Mouse (Mus musculus): Measurements from ENCODE around the gene Efna5. TPM values are rescaled to one million over a fixed set of nuclear protein-coding genes. Genes with fewer than 3 reads are reported as not detected.

The Efna5 gene
- total RNA-seq, 2 experiments from 2014 or later = 22.1 to 26.5 TPM

GRCm38 (mm10) chr17:62862298-62862999 is 18.7 kb downstream of the Efna5 start:
- peak; percentile 11 to 31 for DNase-seq
- intact Hi-C loops (cut with DNase I) = no loop called here

DNA sequence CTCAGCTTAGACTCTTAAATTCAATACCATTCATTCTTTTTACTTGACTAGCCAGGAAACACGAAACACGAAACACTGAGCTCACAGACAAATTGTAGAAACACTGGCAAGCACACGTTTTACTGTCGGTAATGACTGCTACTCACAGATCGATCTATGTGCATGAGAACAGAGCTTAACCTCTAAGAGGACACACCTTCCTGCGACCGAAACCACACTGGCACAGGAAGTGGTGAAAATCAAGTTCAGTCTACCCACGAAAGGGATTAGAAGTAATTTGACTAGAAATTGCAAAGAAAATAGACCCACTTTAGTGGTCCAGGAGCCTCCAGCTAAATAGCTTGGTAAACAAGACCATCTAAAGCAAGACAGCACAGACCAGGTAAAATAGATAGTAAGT is 23.8 kb downstream of the Efna5 start:
- intact Hi-C loops (cut with DNase I) = no loop called here
- no peak for DNase-seq

DNA sequence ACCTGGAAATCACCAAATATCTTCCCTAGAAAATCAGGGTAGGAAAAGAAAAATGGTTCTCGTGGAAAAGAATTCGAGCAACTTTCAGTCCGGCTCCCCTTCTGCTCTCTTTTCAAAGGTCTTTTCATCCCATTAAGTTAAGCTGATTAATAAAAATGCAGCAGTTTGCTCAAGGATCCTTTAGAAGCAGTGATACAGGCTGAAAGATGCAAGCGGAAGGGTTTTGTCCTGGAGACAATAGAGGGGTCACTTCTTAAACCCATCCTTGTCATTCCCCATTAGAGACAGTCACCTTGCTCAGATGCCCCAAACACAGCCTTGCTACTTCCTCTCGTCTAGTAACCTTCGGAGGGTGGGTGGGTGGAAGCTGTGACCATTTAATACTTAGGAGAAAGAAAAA is 27.4 kb downstream of the Efna5 start:
- no peak for DNase-seq
- intact Hi-C loops (cut with DNase I) = no loop called here

GRCm38 (mm10) chr17:62852822-62853608 is 28.1 kb downstream of the Efna5 start:
- DNase-seq = no peak
- intact Hi-C loops (cut with DNase I) = no loop called here

DNA sequence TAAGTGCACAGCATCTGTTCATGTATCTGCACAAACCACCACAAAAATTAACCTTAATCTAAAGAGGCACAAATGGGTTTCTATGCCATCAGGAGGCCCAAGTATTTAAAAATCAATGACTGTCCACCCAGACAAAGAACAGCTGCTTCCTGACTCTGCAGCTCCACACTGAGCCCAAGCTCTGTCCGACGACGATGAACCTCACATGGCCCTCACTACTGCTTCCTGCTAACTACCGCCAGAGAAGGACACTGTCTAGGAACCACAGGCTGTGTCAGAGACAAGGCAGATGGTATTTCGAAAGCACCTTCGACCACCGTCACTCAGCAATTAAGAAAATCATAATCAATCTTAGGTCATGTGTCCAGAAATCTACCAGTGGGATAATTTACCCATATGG is 29.8 kb downstream of the Efna5 start:
- intact Hi-C loops (cut with DNase I) = no loop called here
- no peak for DNase-seq

- DNase-seq = no peak
- intact Hi-C loops (cut with DNase I) = no loop called here
Measured at GRCm38 (mm10) chr17:62850603-62851002, 30.5 kb downstream of the Efna5 start.

- intact Hi-C loops (cut with DNase I) = no loop called here
- no peak for DNase-seq
Measured at GRCm38 (mm10) chr17:62849676-62850075, 31.4 kb downstream of the Efna5 start.

DNA sequence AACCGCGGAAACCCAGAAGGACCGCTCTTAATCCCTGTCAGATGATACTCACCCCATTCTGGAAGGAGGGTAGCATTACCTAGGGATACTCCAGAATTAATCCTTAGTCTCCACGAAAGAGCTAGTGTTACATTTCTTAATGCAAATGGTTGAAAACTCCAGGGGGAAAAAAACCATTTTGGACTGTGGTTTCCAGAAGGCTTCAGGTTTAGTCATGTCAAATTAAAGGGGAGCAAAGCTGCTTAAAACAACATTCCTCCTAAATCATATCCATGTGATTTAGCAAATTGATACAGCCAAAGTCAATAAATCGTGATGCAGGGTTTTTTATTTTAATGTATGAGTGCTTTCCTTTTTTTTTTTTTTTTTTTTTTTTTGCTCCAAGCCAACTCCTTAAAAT is 35.5 kb downstream of the Efna5 start:
- intact Hi-C loops (cut with DNase I) = no loop called here

GRCm38 (mm10) chr17:62844329-62844728 is 36.8 kb downstream of the Efna5 start:
- intact Hi-C loops (cut with DNase I) = no loop called here
- DNase-seq = no peak

More for the DNA sequence above, 35.5 kb downstream of the Efna5 start:
- no peak for DNase-seq

- no peak for DNase-seq
- intact Hi-C loops (cut with DNase I) = no loop called here
Measured at GRCm38 (mm10) chr17:62837336-62837735, 43.8 kb downstream of the Efna5 start.

- no peak for DNase-seq
Measured at GRCm38 (mm10) chr17:62836598-62837106, 44.5 kb downstream of the Efna5 start.

GRCm38 (mm10) chr17:62832550-62833127 is 48.5 kb downstream of the Efna5 start:
- intact Hi-C loops (cut with DNase I) = no loop called here
- DNase-seq = no peak

More at GRCm38 (mm10) chr17:62836598-62837106, 44.5 kb downstream of the Efna5 start:
- intact Hi-C loops (cut with DNase I) = no loop called here

GRCm38 (mm10) chr17:62827549-62827948 is 53.6 kb downstream of the Efna5 start:
- DNase-seq = no peak
- intact Hi-C loops (cut with DNase I) = no loop called here

- intact Hi-C loops (cut with DNase I) = no loop called here
- DNase-seq = no peak
Measured at GRCm38 (mm10) chr17:62821219-62821618, 59.9 kb downstream of the Efna5 start.

DNA sequence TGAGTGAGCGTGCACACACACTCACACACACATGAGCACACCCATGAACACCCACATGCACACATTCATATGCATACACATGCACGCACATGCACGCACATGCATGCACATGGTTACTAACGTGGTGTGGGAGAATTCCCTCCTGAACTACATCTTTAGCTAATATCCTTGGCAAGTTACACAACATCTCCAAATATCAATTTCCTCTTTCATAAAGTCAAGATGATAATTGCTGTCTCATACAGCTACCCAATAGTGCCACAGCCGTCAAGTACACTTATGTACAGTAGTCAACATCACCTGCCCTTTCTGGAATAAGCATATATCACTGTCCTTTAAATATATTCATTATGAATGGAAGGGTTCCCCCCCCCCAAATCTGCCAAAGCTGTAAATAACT is 61.2 kb downstream of the Efna5 start:
- no peak for DNase-seq
- intact Hi-C loops (cut with DNase I) = no loop called here

DNA sequence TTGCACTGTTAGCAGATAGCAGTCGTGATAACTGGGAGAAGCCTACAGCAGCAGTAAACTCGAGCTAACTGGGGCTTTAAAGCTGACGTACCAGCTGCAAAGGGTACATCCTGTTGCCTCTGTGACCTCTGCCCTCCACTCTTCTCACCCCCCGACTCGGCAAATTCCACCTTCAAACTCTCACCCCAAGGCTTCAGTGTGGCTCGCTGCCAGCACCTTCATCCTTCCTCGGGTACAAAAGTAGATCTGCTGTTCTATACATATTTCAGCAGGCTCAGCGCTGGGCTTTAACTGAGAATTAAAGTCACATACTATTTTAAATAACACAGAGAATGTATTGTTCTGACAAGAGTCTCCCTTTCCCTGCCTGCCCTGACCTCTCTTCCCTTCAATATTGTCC is 62.3 kb downstream of the Efna5 start:
- intact Hi-C loops (cut with DNase I) = no loop called here

DNA sequence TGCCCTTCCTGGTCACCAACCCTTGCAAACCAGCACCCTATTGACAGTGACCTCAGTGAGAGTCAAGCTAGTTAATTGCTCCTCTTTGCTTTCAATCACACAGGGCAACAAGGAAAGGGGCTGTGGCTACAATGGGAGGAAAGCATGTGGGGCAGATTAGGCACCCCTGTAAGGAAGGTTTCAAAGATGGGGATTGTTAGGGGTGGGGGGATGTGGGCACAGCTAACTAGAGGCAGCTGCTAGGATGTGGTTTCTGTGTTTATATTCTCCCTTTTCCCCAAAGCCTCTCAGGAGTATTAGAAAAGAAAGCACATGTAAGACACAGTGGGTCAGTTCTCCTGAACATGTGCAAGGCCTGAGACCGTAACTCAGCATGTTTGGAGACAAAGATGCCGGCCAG is 62.8 kb downstream of the Efna5 start:
- DNase-seq = no peak
- intact Hi-C loops (cut with DNase I) = no loop called here

More for the DNA sequence above, 62.3 kb downstream of the Efna5 start:
- DNase-seq = no peak

DNA sequence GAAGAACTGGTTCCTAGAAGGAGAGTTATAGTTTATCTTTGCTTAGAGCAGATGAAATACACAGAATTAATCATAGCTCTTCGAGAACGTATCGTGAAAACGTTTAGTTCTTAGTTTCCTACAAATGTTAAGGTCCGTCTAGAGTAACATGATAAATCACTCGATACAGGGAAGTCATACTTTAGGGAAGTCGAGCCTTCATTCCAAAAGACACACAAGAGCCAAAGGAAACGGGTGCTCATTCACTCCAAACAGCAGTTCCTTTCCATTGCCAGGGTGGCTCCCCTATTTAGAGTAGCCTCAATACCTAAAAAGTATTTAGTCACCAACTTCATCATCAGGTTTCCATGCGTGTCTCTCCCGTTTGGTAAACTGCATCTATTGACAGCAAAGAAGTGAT is 64.2 kb downstream of the Efna5 start:
- intact Hi-C loops (cut with DNase I) = no loop called here
- DNase-seq = no peak

- DNase-seq = no peak
- intact Hi-C loops (cut with DNase I) = no loop called here
Measured at GRCm38 (mm10) chr17:62813461-62813860, 67.7 kb downstream of the Efna5 start.

DNA sequence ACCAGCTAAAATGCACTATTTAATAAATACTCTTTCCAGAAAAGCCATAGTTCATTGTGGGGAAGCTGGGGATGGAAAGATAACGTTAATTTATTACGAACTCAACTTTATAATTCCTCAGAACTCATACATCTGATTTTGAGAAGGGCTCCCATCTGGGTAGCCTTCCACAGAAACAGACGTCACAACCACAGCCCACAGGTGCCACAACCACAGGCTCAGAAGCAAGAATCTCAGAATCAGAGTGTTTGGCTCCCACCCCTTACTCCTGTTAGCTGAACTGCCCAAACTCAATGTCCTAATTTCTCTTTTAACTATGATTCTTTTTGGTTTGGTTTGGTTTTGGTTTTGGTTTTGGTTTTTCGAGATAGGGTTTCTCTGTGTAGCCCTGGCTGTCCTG is 73.2 kb downstream of the Efna5 start:
- no peak for DNase-seq
- intact Hi-C loops (cut with DNase I) = no loop called here

DNA sequence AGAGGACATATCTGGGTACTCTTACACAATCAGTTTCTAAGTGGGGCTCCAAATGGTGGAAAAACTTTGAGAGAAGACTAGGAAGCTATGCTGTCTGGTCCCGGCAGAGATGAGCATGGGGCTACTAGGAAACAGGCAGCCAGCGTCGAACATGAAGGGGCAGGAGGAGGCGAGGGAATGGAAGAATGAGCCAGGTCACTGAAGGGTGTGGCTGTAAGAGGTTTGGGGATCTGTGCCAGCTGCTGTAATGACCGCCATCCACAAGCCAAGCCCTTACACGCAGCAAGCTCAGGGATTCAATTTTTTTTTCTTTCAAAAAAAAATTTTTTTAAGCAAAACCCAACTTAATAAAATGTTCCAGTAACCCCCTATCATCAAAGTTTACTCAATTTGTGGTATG is 74.5 kb downstream of the Efna5 start:
- no peak for DNase-seq
- intact Hi-C loops (cut with DNase I) = no loop called here

DNA sequence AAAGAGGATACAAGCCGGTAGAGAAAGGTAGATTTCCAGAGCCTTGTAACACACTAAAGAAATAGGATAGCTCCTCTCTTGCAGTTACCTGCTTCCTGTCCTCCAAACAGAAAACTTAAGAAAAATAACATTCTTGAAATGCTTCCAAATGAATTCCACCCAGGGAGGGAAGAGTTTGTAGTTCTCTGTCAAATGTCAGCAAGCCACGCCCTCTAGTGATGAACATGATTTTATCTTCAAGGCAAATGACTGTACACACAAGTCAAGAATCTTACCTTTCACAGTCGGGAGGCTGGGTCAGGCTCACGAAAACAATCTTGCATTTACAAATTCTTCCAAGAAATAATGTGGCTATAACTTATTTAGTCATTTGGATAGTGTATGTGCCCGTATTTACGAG is 78.4 kb downstream of the Efna5 start:
- intact Hi-C loops (cut with DNase I) = no loop called here
- no peak for DNase-seq
